Mouse (Mus musculus) embryo, embryonic 11 days (tissue): ENCODE measurements around the gene Stim1.

ENCODE experiments used
- DNase-seq: peaks from one replicate; pipeline ENCODE4 v3.0.0-alpha.2; 2015

Stim1 gene

GRCm38 (mm10) chr7:102267601-102268394 is at the start of gene Stim1:
Gene Stim1, plus strand, starts transcription at chr7:102267806.
- peak; percentile 78 for DNase-seq

GRCm38 (mm10) chr7:102221899-102222298 is 45.7 kb upstream of the Stim1 start:
- DNase-seq, result no peak

DNA sequence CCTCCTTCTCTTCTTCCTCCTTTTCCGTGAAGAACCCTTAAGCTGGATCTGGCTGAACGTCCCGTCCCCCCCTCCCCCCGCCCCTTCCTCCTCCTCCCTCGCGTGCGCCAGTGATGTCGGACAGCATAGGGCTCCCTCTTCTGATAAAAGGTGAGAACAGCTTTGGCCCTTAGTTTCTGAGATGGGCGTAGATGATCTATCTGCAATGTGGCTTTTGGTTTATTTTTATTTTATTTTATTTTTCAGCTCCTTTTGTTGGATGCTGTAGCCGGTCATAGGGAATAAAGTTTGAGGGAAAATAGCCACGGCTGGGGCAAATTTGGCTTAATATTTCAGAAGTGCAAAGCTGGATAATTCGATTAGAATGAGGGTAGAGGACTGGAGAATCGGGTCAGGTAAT is 45.3 kb upstream of the Stim1 start:
- peak; percentile 86 for DNase-seq

DNA sequence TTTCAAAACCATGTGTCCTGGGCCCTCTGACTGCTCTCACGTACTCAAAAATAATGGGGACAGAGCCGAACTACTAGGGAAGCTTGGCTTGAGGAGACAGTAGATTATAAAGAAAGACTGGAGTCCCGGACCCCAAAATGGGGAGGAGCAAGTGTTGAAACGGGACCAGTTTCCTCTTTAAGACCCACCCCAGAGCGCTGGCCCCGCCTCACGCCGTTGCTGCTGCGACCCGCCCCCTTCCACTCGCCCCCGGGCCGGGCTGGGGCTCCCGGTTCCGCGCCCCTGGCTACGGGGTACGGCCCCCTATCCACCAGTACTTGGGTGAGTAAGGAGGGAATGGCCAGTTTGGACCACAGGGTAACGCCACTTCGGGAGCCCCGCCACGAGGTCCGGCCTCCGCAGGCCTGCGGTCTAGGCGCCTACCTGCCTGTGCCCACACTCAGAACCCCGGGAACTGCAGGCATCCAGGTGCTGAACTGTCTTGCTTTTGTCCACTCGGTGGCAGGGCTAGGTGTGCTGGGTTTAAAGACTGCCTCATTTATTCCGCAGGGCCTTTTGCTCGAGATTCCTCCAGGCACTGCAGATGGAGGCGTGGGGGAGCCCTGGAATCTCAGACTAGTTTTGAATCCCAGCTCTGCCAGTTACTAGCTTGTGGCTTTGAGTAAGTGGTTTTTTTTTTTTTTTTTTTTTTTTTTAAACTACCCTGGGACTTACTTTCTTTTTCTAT is 44.6 kb upstream of the Stim1 start:
- peak; percentile 83 for DNase-seq

DNA sequence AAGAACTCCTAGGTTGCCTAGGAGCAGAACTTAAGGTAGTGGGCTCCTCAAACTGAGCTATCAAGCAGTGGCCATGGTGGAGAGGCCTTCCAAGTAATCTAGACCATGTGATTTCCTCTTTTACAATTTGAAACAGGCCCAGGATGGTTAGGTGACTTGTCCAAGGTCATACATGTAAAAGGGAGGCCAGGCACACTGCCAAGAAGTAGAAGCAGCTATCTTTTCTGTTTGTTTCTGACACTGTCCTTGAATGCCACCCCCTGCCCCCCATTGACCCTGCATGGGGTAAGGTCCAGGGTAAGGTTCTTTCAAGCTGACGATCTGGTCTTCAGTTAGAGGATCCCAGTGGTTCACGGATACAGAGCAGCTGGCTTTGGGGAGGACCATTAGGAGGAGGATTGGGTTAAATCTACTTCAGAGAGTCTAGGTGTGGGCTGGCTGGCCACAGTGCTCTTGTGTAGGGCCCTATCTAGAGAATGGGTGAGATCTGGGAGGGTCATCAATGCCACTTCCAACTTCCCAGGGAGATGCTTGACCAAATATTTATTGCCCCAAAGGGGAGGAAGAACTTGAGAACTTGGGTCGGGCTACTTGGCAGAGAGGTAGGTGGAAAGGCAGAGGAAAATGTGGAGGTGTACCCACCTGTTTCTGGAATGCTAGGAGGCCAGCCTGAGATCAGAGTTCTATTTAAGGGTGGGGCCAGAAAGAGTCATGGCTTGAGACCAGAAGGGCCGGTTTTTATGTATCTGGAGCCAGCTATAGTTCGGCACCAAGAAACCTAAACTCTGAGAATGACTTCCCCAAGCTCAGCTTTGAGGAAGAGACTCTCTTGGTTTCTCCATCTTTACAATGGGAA is 43.5 kb upstream of the Stim1 start:
- DNase-seq, result no peak

- DNase-seq, result no peak
Observed at GRCm38 (mm10) chr7:102226051-102226450, 41.6 kb upstream of the Stim1 start.

DNA sequence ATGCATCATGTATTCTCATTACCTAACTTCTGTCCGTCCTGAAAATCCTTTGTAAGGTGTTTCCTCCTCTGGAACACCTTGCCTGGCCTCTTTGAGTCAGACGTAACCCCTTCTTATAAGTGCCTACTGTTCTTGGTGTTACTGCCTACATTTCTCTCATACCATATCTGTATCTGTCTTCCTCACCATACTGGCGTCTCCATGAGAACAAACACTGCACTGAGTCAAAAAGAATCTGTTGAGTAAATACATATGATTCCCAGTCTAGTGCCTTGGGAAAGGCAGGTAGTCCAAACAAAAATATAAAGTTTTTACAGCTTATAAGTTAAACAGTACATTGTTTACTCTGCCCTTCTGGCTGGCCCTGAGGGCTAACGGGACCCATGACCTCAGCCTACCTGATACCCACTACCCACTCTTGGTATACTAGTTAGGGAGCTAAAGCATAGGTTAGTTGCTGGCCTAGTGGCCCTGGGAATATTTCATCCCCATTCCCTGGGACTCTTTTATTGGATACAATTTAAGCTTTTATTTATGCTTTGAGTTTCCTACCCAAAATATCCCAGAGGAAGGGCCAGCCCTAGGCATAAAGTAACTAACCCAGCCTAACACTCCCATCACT is 39.4 kb upstream of the Stim1 start:
- DNase-seq, result no peak

- no peak for DNase-seq
Observed at GRCm38 (mm10) chr7:102229814-102230213, 37.8 kb upstream of the Stim1 start.

DNA sequence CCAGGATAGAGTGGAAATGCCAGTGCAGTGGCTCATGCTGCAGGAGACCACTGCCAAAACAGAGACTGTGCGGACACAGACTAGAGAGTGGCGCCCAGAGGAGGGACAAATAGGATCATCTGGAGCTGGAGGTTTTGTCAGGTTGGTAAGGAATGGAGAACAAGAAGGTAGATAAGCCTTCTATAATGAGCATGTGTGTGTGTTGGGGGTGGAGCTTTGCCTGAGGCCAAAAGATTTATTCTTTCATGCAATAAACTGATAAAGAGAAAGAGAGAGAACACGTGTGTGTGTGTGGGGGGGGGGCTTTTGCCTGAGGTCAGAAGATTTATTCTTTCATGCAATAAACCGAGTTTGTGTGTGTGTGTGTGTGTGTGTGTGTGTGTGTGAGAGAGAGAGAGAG is 34.5 kb upstream of the Stim1 start:
- DNase-seq, result no peak

- no peak for DNase-seq
Observed at GRCm38 (mm10) chr7:102238686-102239286, 28.8 kb upstream of the Stim1 start.

GRCm38 (mm10) chr7:102239591-102239990 is 28.0 kb upstream of the Stim1 start:
- no peak for DNase-seq

- no peak for DNase-seq
Observed at GRCm38 (mm10) chr7:102242371-102242770, 25.2 kb upstream of the Stim1 start.

- DNase-seq, result no peak
Observed at GRCm38 (mm10) chr7:102242917-102243316, 24.7 kb upstream of the Stim1 start.

GRCm38 (mm10) chr7:102243870-102244269 is 23.7 kb upstream of the Stim1 start:
- DNase-seq, result no peak

DNA sequence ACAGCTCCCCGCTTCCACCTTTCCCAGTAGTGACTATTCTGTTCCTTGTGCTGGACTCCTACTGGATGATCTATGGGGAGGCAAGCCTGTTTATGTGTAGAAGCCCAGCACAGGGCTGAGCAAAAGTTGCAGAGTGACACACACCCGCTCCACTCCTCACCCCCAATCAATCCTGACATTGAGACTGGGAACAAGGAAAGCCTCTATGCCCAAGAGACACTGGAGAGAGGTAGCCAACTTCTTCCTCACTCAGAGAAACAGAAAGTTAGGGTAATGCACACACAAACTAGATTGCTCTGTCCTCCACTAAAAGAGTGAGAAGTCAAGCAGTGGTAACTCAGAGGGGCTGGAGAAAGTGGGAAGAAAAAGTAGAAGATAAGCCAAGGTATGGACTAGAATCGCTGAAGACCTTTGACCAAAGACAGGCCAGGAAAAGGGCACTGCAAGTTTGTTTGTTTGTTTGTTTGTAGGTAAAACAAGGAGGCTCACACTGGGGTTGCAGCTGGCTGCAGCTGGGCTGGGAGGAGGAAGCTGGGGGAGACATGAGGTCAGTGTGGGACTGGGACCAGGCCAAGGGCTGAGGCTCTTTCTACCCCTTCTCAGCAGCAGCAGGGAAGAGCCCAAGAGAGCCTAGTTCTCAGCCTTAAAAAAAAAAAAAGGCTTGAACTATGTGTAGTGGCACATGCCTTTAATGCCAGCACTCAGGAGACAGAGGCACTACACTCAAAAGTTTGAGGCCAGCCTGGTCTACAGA is 22.6 kb upstream of the Stim1 start:
- no peak for DNase-seq

DNA sequence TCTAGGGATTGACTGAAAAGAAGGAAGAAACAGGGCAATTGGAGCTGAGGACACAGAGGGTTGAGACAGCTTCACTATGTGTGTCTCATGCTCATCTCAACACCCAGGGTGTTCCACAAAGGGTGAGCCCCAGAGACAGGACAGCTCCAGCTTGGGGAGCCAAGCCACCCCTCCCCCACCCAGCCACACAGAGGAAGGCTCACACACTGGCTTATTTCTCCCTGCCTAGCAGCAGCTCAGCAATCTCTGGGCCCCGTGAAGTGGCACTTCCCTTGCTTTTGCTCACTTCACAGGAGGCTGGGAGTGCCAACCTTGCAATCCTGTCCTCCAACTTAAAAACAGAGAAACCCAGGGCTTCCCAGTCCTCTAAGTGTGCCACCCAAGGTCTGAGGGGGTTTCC is 21.8 kb upstream of the Stim1 start:
- DNase-seq, result peak; percentile 25

GRCm38 (mm10) chr7:102246265-102246664 is 21.3 kb upstream of the Stim1 start:
- no peak for DNase-seq

GRCm38 (mm10) chr7:102246956-102247797 is 20.4 kb upstream of the Stim1 start:
- no peak for DNase-seq

- no peak for DNase-seq
Observed at GRCm38 (mm10) chr7:102248691-102249404, 18.8 kb upstream of the Stim1 start.

GRCm38 (mm10) chr7:102249531-102249895 is 18.1 kb upstream of the Stim1 start:
- no peak for DNase-seq
